Mouse (Mus musculus): ENCODE data around the gene Nrxn1. TPM values are rescaled to one million over a fixed set of nuclear protein-coding genes. Genes with fewer than 3 reads are reported as not detected.

Nrxn1 gene
- polyA plus RNA-seq, 1 experiment: not detected

GRCm38 (mm10) chr17:90419615-90420014, 673.3 kb downstream of the Nrxn1 start:
- TF ChIP-seq GATA1 (IDR thresholded peaks at IDR 0.05; ENCODE audit: low read length): no peak

GRCm38 (mm10) chr17:90396357-90396756, 696.5 kb downstream of the Nrxn1 start:
- TF ChIP-seq GATA1 (IDR thresholded peaks at IDR 0.05; ENCODE audit: low read length): no peak

GRCm38 (mm10) chr17:90394606-90395005, 698.3 kb downstream of the Nrxn1 start:
- no peak for TF ChIP-seq GATA1 (IDR thresholded peaks at IDR 0.05; ENCODE audit: low read length)

GRCm38 (mm10) chr17:90392751-90393150, 700.1 kb downstream of the Nrxn1 start:
- no peak for TF ChIP-seq GATA1 (IDR thresholded peaks at IDR 0.05; ENCODE audit: low read length)

- no peak for TF ChIP-seq GATA1 (IDR thresholded peaks at IDR 0.05; ENCODE audit: low read length)
Observed at GRCm38 (mm10) chr17:90390316-90391212, 702.3 kb downstream of the Nrxn1 start.

GRCm38 (mm10) chr17:90384856-90385255, 708.0 kb downstream of the Nrxn1 start:
- no peak for TF ChIP-seq GATA1 (IDR thresholded peaks at IDR 0.05; ENCODE audit: low read length)

- TF ChIP-seq GATA1 (IDR thresholded peaks at IDR 0.05; ENCODE audit: low read length): no peak
Observed at GRCm38 (mm10) chr17:90382496-90383443, 710.1 kb downstream of the Nrxn1 start.

GRCm38 (mm10) chr17:90376533-90376932, 716.3 kb downstream of the Nrxn1 start:
- TF ChIP-seq GATA1 (IDR thresholded peaks at IDR 0.05; ENCODE audit: low read length): no peak

- no peak for TF ChIP-seq GATA1 (IDR thresholded peaks at IDR 0.05; ENCODE audit: low read length)
Observed at GRCm38 (mm10) chr17:90362169-90362568, 730.7 kb downstream of the Nrxn1 start.

- no peak for TF ChIP-seq GATA1 (IDR thresholded peaks at IDR 0.05; ENCODE audit: low read length)
Observed at GRCm38 (mm10) chr17:90349385-90350095, 743.3 kb downstream of the Nrxn1 start.

GRCm38 (mm10) chr17:90346735-90347475, 746.0 kb downstream of the Nrxn1 start:
- no peak for TF ChIP-seq GATA1 (IDR thresholded peaks at IDR 0.05; ENCODE audit: low read length)

GRCm38 (mm10) chr17:90333445-90333844, 759.4 kb downstream of the Nrxn1 start:
- TF ChIP-seq GATA1 (IDR thresholded peaks at IDR 0.05; ENCODE audit: low read length): no peak

- no peak for TF ChIP-seq GATA1 (IDR thresholded peaks at IDR 0.05; ENCODE audit: low read length)
Observed at GRCm38 (mm10) chr17:90323674-90324073, 769.2 kb downstream of the Nrxn1 start.

- TF ChIP-seq GATA1 (IDR thresholded peaks at IDR 0.05; ENCODE audit: low read length): no peak
Observed at GRCm38 (mm10) chr17:90272225-90272624, 820.6 kb downstream of the Nrxn1 start.

GRCm38 (mm10) chr17:90271165-90271564, 821.7 kb downstream of the Nrxn1 start:
- no peak for TF ChIP-seq GATA1 (IDR thresholded peaks at IDR 0.05; ENCODE audit: low read length)
